Mouse (Mus musculus) kidney, embryonic 16.5 days (tissue): ENCODE measurements around the gene Prkrip1. TPM values are rescaled to one million over a fixed set of nuclear protein-coding genes. Genes with fewer than 3 reads are reported as not detected.
A peak's percentile ranks its signal among the peaks of the same experiment; 100 is the strongest.
"Not testable (repeated sequence)": the region's sequence is repeated elsewhere in the genome, so short reads cannot be mapped to it uniquely, and the experiment has no call there.

Experiments used
- ATAC-seq: fragments of 200-750 bp; cut with Nextera tagmentation; 2 replicates; pipeline ENCODE4 v1.8.0; 2017; ENCODE audit warnings: moderate TSS enrichment; ENCODE audit not compliant: low FRiP score, low TSS enrichment
- H3K27ac ChIP-seq: fragments of 300-500 bp; sonication (generic); 2 replicates; pipeline ENCODE4 v1.5.1; 2014; ENCODE audit warnings: low read length
- H3K27me3 ChIP-seq: fragments of 300-500 bp; sonication (generic); 2 replicates; pipeline ENCODE4 v1.6.1; 2014; ENCODE audit warnings: low read length, control low read depth, mixed read lengths; ENCODE audit not compliant: insufficient read depth
- H3K36me3 ChIP-seq: fragments of 300-500 bp; sonication (generic); 2 replicates; pipeline ENCODE4 v1.6.1; 2014; ENCODE audit warnings: low read length, control low read depth, mixed read lengths; ENCODE audit not compliant: insufficient read depth
- H3K4me1 ChIP-seq: fragments of 300-500 bp; sonication (generic); 2 replicates; pipeline ENCODE4 v1.6.1; 2014; ENCODE audit warnings: low read length, control low read depth, mixed read lengths; ENCODE audit not compliant: insufficient read depth
- H3K4me2 ChIP-seq: fragments of 300-500 bp; sonication (generic); replicated peaks from 2 replicates; pipeline ENCODE4 v1.6.1; 2014; ENCODE audit warnings: low read depth, low read length
- H3K4me3 ChIP-seq: fragments of 300-500 bp; sonication (generic); 2 replicates; pipeline ENCODE4 v1.5.1; 2014; ENCODE audit warnings: mild to moderate bottlenecking, low read length
- H3K9ac ChIP-seq: fragments of 300-500 bp; sonication (generic); replicated peaks from 2 replicates; pipeline ENCODE4 v1.6.1; 2014; ENCODE audit warnings: low read length
- H3K9me3 ChIP-seq: fragments of 300-500 bp; sonication (generic); 2 replicates; pipeline ENCODE4 v1.6.1; 2016; ENCODE audit warnings: low read length, control low read depth
- WGBS: fragments of 180-500 bp; shearing (Covaris S2); extraction: QIAGEN DNeasy Blood & Tissue Kit; methylation state at CpG from one replicate; pipeline ENCODE4 v1.1.7; 2014; 5-methylcytosine and 5-hydroxymethylcytosine counted together
- polyA plus RNA-seq: library from polyadenylated mRNA; unstranded; fragments of >200 nt; fragmentation: Nextera tagmentation; extraction: Ambion mirVana; gene quantifications from 2 replicates; pipeline ENCODE4 v1.2.1, GENCODE M21; 2015

Prkrip1 gene
- polyA plus RNA-seq, 1 experiment from 2014 or later: 47.1 TPM

DNA sequence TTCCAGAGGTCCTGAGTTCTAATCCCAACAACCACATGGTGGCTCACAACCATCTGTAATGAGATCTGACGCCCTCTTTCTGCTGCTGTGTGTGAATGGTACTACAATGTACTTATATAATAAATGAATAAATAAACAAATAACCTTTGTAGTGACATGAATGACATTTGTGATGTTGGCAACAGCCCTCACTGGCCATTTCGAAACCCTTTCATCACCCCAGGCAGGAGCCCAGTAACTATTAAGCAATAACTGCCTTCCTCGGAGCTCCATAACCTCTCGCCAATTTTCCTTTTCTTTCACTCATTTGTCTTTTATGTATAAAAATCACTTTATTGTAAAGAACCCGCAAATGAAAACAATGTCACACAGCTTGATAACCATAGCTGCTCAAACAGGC is 15.0 kb upstream of the Prkrip1 start:
- H3K27me3 ChIP-seq: no peaks in the 10 kb centered on the region
- no peaks in the 10 kb centered on the region for H3K36me3 ChIP-seq
- no peak overlapping the region for H3K27ac ChIP-seq
- no peaks in the 10 kb centered on the region for H3K4me1 ChIP-seq
- no peak overlapping the region for H3K4me3 ChIP-seq
- 85% methylated on average over 5 of the region's 5 CpGs for WGBS
- ATAC-seq: no peak
- H3K9ac ChIP-seq: no peak overlapping the region
- no peak overlapping the region for H3K4me2 ChIP-seq
- no peaks in the 10 kb centered on the region for H3K9me3 ChIP-seq

DNA sequence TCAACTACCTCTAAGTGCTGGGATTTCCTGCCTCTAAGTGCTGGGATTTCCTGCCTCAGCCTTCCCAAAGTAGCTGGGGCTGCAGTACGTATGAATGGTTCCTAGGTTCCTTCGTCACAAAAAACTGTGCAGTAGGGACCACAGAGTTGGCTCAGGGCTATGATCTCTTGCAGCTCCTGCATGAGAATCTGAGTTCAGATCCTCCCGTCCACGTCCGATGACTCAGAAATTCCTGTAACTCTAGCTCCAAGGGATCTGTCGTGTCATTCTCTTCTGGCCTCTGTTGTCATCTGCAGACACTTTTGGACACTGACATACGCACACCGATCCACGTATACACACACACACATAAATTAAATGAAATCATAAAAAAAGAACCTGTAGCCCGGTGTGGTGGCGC is 14.0 kb upstream of the Prkrip1 start:
- H3K27me3 ChIP-seq: no peaks in the 10 kb centered on the region
- no peak overlapping the region for H3K27ac ChIP-seq
- no peaks in the 10 kb centered on the region for H3K36me3 ChIP-seq
- no peak overlapping the region for H3K4me3 ChIP-seq
- 89% methylated on average over 11 of the region's 11 CpGs for WGBS
- no peaks in the 10 kb centered on the region for H3K4me1 ChIP-seq
- H3K9me3 ChIP-seq: no peaks in the 10 kb centered on the region
- ATAC-seq: no peak
- H3K4me2 ChIP-seq: no peak overlapping the region
- H3K9ac ChIP-seq: no peak overlapping the region

DNA sequence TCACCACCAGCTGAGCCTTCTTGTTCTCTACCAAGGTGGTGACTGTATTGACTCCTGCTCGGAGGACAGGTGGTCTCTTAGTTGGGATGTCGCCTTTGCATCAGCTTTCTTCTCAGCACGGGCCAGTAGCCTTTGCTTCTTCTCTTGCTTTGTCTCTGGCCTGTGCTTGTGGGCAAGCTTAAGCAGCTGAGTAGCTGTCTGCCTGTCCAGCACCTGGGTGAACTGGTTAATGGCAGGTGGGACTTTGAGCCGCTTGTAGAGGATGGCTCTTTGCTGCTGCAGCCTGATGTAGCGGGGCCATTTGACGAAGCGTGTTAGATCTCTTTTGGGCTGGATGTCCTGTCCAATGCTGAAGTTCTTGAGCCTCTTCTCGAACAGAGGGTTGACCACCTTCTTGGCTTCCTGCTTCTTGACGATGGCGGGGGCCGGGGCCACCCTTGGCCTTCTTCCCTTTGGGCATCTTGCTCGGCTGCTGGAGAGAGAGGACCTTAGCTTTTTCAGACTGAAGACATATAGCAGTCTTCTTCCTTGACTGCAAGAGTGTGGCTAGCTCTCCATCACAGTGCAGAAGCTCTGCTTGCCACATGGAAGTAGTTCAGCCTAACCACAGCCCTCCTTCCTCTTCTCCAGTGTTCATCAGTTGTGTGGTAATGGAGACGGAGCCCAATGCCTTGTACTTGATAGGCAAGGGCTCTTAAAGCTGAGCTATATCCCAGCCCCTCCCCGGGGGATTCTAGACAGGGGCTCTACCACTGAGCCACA is 12.8 kb upstream of the Prkrip1 start:
- not testable (repeated sequence) for H3K4me3 ChIP-seq, H3K36me3 ChIP-seq, H3K27me3 ChIP-seq, H3K4me1 ChIP-seq, H3K9me3 ChIP-seq, ATAC-seq, H3K4me2 ChIP-seq, H3K27ac ChIP-seq, H3K9ac ChIP-seq
- 97% methylated on average over 14 of the region's 14 CpGs for WGBS

DNA sequence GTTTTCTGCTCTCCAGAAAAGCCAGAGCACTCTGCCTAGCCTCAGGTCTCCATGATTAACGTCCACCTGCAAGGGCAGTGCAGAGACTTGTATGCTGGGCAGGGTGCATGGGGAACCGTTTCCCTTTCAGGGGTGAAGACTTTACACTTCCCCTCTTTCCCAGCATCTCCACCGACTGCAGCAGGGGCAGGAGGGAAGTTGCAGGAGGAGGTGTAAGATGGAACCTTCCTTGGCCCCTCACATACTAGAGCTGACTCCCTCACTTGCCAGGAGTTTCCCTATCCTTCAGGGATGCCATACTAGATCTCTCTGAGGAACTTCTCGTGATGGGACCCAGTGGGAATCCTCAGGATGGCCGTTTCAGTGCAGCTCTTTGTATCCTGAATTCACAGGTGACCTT is 11.8 kb upstream of the Prkrip1 start:
- Histone ChIP-seq H3K4me1 (no peaks in the 10 kb centered on the region), H3K9ac (no peak overlapping the region), H3K4me2 (no peak overlapping the region), H3K4me3 (no peak overlapping the region), H3K9me3 (no peaks in the 10 kb centered on the region), H3K36me3 (no peaks in the 10 kb centered on the region), H3K27ac (no peak overlapping the region), H3K27me3 (no peaks in the 10 kb centered on the region)
- WGBS: 76% methylated on average over 5 of the region's 5 CpGs
- ATAC-seq: no peak

DNA sequence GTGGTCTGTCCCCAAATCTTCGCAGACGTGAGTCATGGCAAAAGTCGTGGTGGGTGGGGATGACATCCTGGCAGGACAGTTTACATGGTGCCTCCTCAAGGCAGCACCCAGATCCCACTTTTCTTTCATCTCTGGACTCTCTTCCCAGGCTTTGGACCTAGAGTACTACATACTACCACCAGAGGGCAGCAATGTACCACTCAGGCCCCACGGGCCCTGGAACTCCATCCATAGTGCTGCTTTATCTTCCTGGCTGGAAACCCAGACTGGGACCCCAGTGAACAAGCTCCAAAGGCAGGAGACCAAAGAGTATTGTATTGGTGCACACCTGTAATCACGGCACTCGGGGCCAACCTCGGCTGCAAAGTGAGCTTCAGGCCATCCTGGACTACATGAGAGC is 3.1 kb upstream of the Prkrip1 start:
- H3K4me3 ChIP-seq: no peak overlapping the region
- no peaks in the 10 kb centered on the region for H3K27me3 ChIP-seq
- H3K4me2 ChIP-seq: no peak overlapping the region
- no peak overlapping the region for H3K27ac ChIP-seq
- 0 out of 2 replicates have a peak, but pooled peaks cover 4% of the 10 kb centered on the region for H3K36me3 ChIP-seq
- no peak overlapping the region for H3K9ac ChIP-seq
- peak; percentile 64 for ATAC-seq
- 28% methylated on average over 7 of the region's 7 CpGs for WGBS
- no peaks in the 10 kb centered on the region for H3K9me3 ChIP-seq
- H3K4me1 ChIP-seq: peaks cover 10% of the 10 kb centered on the region

DNA sequence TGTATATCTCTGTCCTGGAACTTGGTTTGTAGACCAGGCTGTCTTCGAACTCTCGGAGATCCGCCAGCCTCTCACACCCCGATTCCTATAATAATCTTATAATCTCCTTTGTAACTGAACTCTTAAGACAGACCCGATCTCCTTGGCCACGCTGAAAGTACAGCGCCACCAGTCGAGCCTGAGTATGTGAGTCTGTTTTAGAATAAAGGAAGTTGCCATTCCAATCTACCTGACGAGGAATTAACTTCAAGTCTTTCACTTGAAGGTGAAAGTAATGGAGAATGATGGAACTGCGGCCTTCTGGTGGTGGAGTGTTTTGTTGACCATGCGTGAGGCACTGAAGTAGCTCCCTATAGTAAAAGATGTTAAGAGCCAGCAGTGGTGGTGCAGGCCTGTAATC is 763 bp upstream of the Prkrip1 start:
- Histone ChIP-seq H3K4me2 (peak overlapping the region; percentile 61), H3K36me3 (peaks cover 20% of the 10 kb centered on the region), H3K4me3 (peak overlapping the region; percentile 97), H3K27me3 (no peaks in the 10 kb centered on the region), H3K9me3 (no peaks in the 10 kb centered on the region), H3K9ac (peak overlapping the region; percentile 78), H3K27ac (peak overlapping the region; percentile 90), H3K4me1 (peaks cover 10% of the 10 kb centered on the region)
- WGBS: 35% methylated on average over 11 of the region's 11 CpGs
- ATAC-seq: no peak

DNA sequence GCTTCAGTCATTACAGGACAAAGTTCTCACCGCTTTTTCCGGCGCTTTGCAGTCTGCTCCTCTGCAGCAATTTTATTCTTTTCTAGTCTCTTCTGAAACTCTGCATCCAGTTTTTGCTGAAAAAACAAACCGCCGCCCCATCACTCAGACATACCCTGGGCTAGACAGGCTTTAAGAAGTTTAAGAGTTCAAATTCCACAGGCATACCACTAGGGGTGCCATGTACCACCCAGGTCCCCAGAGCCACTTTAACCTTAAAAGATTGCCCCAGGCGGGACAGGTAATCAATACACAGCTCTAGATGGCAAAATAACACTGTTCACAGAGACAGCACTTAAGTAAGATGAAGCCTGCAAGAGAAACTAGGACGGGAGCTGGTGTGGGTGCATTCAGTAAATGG is 6.9 kb downstream of the Prkrip1 start:
- Histone ChIP-seq H3K4me3 (no peak overlapping the region), H3K4me2 (no peak overlapping the region), H3K9ac (no peak overlapping the region), H3K4me1 (no peaks in the 10 kb centered on the region), H3K36me3 (peaks cover 64% of the 10 kb centered on the region), H3K27me3 (no peaks in the 10 kb centered on the region), H3K27ac (no peak overlapping the region), H3K9me3 (no peaks in the 10 kb centered on the region)
- WGBS: 87% methylated on average over 7 of the region's 7 CpGs
- ATAC-seq: no peak

DNA sequence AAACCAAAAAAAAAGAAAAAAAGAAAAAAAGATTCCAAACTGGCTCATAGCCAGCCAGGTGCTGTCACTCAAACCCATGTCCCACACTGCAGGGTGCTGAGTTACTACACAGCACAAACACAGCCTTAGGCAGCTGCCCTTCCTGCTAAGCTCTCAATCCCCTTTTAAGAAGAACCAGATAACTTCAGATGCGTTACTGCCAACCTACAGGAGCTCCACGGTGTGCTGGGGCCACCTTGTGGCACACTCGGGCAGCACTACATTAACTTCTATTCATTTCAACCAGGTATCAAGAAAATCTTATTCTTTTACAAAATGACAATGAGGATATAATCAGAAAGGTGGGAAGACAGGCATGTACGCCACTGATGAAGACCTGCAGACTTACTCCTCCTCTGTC is 12.0 kb downstream of the Prkrip1 start:
- 42% methylated on average over 4 of the region's 4 CpGs for WGBS
- no peak overlapping the region for H3K4me2 ChIP-seq
- ATAC-seq: no peak
- no peak overlapping the region for H3K27ac ChIP-seq
- no peaks in the 10 kb centered on the region for H3K9me3 ChIP-seq
- no peaks in the 10 kb centered on the region for H3K4me1 ChIP-seq
- H3K9ac ChIP-seq: no peak overlapping the region
- H3K36me3 ChIP-seq: peaks cover 56% of the 10 kb centered on the region
- H3K4me3 ChIP-seq: no peak overlapping the region
- no peaks in the 10 kb centered on the region for H3K27me3 ChIP-seq

DNA sequence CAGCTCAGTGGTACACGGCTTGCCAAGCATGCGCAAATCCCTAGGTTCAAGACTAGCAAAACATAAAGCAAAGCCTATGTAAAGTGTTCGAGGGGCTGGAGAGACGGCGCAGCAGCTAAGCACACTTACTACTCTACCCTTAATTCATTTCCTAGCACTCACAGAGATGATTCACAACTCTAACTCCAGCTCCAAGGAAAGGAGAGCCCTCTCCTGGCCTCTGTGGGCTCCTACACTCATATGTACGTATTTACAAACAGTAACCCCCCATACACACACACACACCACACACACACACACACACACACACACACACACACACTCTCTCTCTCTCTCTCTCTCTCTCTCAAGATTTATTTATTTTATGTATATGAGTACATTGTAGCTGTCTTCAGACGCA is 15.0 kb downstream of the Prkrip1 start:
- no peaks in the 10 kb centered on the region for H3K9me3 ChIP-seq
- ATAC-seq: no peak
- H3K36me3 ChIP-seq: peaks cover 65% of the 10 kb centered on the region
- H3K9ac ChIP-seq: no peak overlapping the region
- H3K4me1 ChIP-seq: no peaks in the 10 kb centered on the region
- H3K27me3 ChIP-seq: no peaks in the 10 kb centered on the region
- no peak overlapping the region for H3K27ac ChIP-seq
- no peak overlapping the region for H3K4me3 ChIP-seq
- 89% methylated on average over 7 of the region's 7 CpGs for WGBS
- H3K4me2 ChIP-seq: no peak overlapping the region

DNA sequence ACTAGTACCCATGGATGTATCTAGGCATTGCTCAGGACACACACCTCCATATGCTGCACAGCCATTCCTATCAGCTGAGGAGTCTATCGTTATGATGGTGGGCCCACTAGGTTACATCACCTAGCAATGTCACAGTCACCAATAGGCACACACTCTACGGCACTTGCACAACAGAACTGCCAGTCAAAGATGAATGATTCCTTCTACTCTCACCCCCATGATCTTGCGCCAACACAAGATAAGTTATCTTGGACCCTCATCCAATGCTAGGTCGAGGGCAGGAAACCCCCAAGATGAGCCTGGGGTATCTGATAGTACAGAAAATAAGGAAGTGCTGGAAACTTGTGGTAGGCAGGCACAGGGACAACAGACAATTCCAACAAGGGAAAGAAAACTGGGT is 15.9 kb downstream of the Prkrip1 start:
- H3K9ac ChIP-seq: no peak overlapping the region
- H3K4me1 ChIP-seq: no peaks in the 10 kb centered on the region
- no peak for ATAC-seq
- H3K4me3 ChIP-seq: no peak overlapping the region
- H3K27me3 ChIP-seq: no peaks in the 10 kb centered on the region
- H3K9me3 ChIP-seq: no peaks in the 10 kb centered on the region
- no peak overlapping the region for H3K4me2 ChIP-seq
- H3K36me3 ChIP-seq: peaks cover 66% of the 10 kb centered on the region
- 94% methylated on average over 4 of the region's 4 CpGs for WGBS
- no peak overlapping the region for H3K27ac ChIP-seq
